Mouse (Mus musculus): ENCODE measurements around the gene Gm10999. TPM values are rescaled to one million over a fixed set of nuclear protein-coding genes. Genes with fewer than 3 reads are reported as not detected.

Gm10999 gene
- polyA plus RNA-seq (2014; fragmentation: Illumina TruSeq; extraction: RNeasy Lipid Tissue Mini Kit (QIAGEN cat#74804); ENCODE audit: low read depth, low replicate concordance): not detected

DNA sequence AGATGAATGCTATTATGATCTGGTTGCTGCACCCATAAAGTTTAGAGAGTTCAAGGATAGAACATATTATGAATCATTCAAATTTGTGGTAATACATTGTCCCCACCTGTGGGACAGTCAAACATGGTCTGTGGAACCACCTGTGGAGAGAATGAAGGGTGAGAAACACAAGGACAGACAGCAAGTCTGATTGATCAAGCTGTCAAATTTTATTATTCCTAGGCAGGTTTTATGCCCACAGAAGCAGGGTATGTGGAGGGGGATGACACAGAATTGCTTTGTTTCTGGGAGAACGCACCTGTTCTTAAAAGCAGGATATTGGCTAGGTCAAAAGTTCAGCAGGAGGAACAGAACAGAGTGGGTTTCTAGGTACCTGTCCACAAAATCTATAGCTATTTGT lies at the start of gene Gm10999:
Gm10999 (minus strand) TSS at position 101 of the 400 bp plus-strand sequence.

Other genes with a start within 250 kb of the Gm10999 start
- 1.9 TPM for gene Ccdc7a, start 66.1 kb downstream of the Gm10999 start, polyA plus RNA-seq (2014; fragmentation: Illumina TruSeq; extraction: RNeasy Lipid Tissue Mini Kit (QIAGEN cat#74804); ENCODE audit: low read depth, low replicate concordance)
- gene Ccdc7b, start 64.5 kb downstream of the Gm10999 start, polyA plus RNA-seq (2014; fragmentation: Illumina TruSeq; extraction: RNeasy Lipid Tissue Mini Kit (QIAGEN cat#74804); ENCODE audit: low read depth, low replicate concordance): 3.8 TPM
- 16.9 TPM for gene 2610044O15Rik8, start 102.7 kb upstream of the Gm10999 start, polyA plus RNA-seq (2014; fragmentation: Illumina TruSeq; extraction: RNeasy Lipid Tissue Mini Kit (QIAGEN cat#74804); ENCODE audit: low read depth, low replicate concordance)

Data from adipose tissue, adult 10 weeks (tissue).